Mouse (Mus musculus): ENCODE measurements around the gene Rb1.

DNA sequence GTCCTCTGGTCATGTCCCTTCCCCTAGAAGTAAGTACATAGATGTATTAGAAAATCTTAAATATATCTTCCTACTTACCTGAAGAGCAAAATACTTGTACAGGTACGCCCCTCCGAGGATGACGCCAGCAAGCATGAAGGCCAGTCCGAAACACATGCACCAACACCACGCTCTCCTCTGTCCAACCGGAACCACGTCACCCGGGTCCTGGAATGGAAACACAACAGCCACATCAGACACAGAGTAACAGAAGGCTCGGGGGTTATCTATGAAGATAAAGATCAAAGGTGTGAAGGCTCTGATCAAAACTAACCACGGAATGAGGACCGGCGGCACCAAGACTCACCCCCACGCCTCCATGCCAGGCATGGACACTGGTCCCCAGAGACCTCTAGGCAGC is 42.6 kb upstream of the Rb1 start:
- no peak for TF ChIP-seq MYOD1 (IDR thresholded peaks at IDR 0.05; ENCODE audit: control insufficient read depth, insufficient read length, low read depth)
- TF ChIP-seq CTCF (IDR thresholded peaks at IDR 0.05; ENCODE audit: control insufficient read depth, insufficient read depth, insufficient read length): no peak
- no peak for TF ChIP-seq CEBPB (IDR thresholded peaks at IDR 0.05; ENCODE audit: low read depth)

All from C2C12 (cell line).